Mouse (Mus musculus): Measurements from ENCODE around the gene Tbc1d12. TPM values are rescaled to one million over a fixed set of nuclear protein-coding genes. Genes with fewer than 3 reads are reported as not detected.

Gene Tbc1d12
- polyA plus RNA-seq, 1 experiment from 2014 or later, result 3.8 TPM

DNA sequence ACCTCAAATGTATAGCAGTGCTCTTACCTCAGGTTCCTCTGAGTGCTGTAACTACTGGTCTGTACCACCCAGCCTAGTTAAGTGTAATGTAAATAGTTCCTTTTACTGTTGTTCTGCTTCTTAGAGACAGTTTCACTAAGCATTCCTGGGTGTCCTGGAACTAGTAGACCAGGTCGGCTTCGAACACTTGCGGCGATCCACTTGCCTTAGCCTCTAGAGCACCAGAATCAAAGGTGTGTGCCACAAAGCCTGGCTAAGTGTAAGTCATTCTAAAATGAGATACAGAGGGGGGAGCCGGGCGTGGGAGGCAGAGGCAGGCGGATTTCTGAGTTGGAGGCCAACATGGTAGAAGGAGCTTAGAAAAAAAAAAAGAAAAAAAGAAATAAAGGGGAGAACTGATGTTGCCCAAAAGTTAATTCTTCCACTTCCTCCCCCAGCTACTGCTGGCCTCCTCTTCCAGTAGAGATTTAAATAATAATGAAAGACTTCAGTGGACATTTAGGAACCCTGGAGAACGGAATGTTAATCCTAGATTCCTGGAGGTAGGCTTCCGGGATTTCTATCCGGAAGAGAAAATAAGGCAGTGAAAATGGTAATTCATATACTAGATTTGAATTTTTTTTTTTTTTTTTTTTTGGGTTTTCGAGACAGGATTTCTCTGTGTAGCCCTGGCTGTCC, 92.2 kb downstream of the Tbc1d12 start:
- Histone ChIP-seq H3K9me3 (replicated peaks) (no peaks in the 10 kb centered on the region), H3K4me1 (peaks cover 22% of the 10 kb centered on the region), H3K4me2 (no peak overlapping the region), H3K27ac (no peak overlapping the region), H3K36me3 (ENCODE audit: poor library complexity, severe bottlenecking) (0 out of 2 replicates have a peak, but pooled peaks cover 1% of the 10 kb centered on the region), H3K4me3 (no peak overlapping the region), H3K9ac (no peak overlapping the region), H3K27me3 (no peaks in the 10 kb centered on the region)
- 90% methylated on average over 11 of the region's 11 CpGs for WGBS
- no peak for ATAC-seq

DNA sequence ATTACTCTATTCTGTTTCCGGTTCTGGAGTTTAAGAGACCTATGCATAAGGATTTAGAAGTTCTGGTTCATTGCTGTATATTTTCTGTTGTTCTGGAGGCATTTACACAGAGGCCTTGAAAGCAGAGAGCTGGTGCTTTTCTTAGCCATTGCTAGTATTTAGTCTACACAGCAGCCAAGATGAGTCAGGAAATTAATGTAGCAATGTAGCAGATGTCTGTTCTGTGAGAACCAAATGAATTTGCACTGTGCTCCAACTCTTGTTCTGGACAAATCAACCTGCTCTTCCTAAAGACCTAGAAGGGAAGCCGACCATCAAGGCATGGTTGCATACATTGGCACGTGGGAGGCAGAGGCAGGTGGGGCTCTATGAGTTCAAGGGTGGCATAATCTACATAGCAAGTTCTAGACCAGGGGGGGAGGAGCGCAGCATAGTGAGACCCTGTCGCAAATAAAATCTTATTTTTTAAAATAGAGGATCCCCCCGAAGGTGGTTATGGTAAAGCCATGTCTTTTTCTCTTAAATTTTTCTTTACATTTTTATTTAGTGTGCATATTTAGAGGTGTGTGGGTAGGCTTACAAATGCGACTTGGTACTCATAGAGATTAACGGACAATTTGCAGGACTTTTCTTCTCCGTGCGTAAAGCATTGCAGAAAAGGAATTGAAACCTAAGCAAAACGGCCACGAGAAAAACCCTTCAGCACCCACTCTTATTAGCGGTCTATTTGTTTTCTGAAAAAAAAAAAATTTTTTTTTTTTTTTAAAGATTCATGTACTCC, 93.3 kb downstream of the Tbc1d12 start:
- no peaks in the 10 kb centered on the region for H3K9me3 ChIP-seq (replicated peaks)
- peak overlapping the region; percentile 84 for H3K4me3 ChIP-seq
- H3K27ac ChIP-seq, result no peak overlapping the region
- H3K27me3 ChIP-seq, result no peaks in the 10 kb centered on the region
- H3K9ac ChIP-seq, result peak overlapping the region; percentile 90
- peaks cover 22% of the 10 kb centered on the region for H3K4me1 ChIP-seq
- peak overlapping the region; percentile 93 for H3K4me2 ChIP-seq
- WGBS, result 80% methylated on average over 13 of the region's 13 CpGs
- 0 out of 2 replicates have a peak, but pooled peaks cover 10% of the 10 kb centered on the region for H3K36me3 ChIP-seq (ENCODE audit: poor library complexity, severe bottlenecking)
- ATAC-seq, result no peak

DNA sequence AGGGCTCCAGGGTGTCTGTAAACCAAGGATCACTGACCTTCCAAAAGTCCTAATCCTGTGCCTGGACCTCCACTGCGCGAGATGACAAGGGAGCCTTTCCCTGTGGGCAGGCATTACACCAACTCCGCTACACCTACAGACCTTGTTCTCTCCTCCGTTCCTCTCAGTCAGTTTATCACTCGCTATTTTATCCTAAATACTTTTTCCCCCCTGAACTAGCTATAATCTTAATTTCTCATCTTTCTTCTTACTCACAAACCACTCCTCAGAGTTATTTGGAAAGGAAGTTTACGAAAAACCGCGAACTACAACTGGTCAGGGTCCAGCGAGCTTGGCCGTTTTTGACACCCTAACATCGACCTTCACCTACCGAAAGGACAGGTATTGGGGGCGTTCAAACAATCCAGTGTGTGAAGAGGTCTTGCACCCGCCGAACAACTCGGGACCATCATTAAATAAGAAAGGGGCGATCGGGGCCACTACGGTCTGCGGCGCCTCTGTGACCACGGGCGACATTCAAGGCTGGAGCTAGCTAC, 93.9 kb downstream of the Tbc1d12 start:
- Histone ChIP-seq H3K36me3 (ENCODE audit: poor library complexity, severe bottlenecking) (0 out of 2 replicates have a peak, but pooled peaks cover 13% of the 10 kb centered on the region), H3K9ac (peak overlapping the region; percentile 90), H3K9me3 (replicated peaks) (no peaks in the 10 kb centered on the region), H3K4me1 (peaks cover 22% of the 10 kb centered on the region), H3K27me3 (no peaks in the 10 kb centered on the region), H3K4me3 (peak overlapping the region; percentile 84), H3K4me2 (peak overlapping the region; percentile 93), H3K27ac (no peak overlapping the region)
- ATAC-seq, result peak; percentile 50
- WGBS, result 2% methylated on average over 23 of the region's 23 CpGs

DNA sequence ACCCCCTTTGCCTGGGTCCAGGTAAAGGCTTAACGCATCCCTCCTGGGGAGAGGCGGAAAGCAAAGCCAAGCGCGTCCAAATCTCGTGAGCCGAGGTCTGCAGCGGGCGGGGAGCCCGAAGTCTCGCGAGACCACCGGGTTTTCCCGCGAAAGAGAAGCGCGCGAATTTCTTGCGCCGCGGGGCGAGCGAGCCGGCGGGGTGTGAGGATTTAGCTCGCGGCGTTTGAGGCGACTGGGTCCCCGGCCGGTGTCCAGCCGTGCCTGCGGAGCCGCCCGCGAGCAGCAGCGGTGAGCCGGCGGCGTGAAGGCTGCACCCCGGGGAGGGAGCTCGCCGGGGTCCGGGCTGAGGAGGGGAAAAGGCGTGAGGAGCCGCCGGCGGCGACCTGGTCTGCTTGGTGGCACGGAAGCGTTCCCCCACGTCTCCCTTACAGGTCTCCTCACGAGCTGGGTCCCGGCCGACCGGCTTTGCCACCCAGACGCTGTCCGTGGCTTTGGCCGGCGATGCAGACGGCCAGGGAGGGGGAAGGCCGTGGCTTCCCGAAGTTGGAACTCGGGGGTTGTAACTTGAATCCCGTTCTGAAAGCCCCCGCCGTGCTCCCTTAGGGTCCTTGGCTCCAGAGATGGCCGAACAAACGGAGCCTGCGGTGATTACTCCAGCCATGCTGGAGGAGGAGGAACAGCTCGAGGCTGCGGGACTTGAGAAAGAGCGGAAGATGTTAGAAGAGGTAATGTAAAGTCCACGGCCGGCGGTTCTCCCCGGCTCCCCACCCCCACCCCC, 94.6 kb downstream of the Tbc1d12 start, which contains the start of gene Hells:
Hells (plus strand) TSS at position 128 of the 778 bp plus-strand sequence.
- Histone ChIP-seq H3K4me3 (peak within 1 kb of the TSS; percentile 84), H3K9me3 (replicated peaks) (no peaks in the 10 kb centered on the region), H3K27ac (peak within 1 kb of the TSS; percentile 69), H3K4me1 (peaks cover 22% of the 10 kb centered on the region), H3K4me2 (peak within 1 kb of the TSS; percentile 93), H3K9ac (peak within 1 kb of the TSS; percentile 90), H3K27me3 (no peaks in the 10 kb centered on the region), H3K36me3 (ENCODE audit: poor library complexity, severe bottlenecking) (peaks cover 18% of the 10 kb centered on the region; the same call in 1 of the 2 replicates)
- under 1% methylated on average over 75 of the region's 76 CpGs for WGBS
- ATAC-seq, result peak; percentile 93

DNA sequence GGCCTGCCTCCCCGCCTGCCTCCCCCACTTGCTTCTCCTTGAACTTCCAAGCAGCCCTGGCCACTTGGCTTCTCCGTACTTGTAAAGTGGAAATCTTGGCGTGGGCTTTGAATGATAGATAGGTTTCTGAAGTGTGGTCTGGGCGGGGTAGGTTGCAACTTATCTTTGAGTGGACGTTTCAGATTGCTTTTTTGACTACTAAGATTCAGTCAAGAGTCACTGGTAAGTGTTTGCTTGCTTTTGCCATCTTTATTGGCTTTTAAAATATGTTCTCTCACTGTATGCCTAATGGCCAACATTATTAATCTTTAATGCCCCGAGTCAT, 95.1 kb downstream of the Tbc1d12 start:
- Histone ChIP-seq H3K36me3 (ENCODE audit: poor library complexity, severe bottlenecking) (peaks cover 20% of the 10 kb centered on the region; the same call in 1 of the 2 replicates), H3K27me3 (no peaks in the 10 kb centered on the region), H3K4me2 (peak overlapping the region; percentile 93), H3K9ac (peak overlapping the region; percentile 90), H3K4me1 (peaks cover 22% of the 10 kb centered on the region), H3K4me3 (peak overlapping the region; percentile 84), H3K27ac (no peak overlapping the region), H3K9me3 (replicated peaks) (no peaks in the 10 kb centered on the region)
- no peak for ATAC-seq
- WGBS, result 2% methylated on average over 6 of the region's 6 CpGs

DNA sequence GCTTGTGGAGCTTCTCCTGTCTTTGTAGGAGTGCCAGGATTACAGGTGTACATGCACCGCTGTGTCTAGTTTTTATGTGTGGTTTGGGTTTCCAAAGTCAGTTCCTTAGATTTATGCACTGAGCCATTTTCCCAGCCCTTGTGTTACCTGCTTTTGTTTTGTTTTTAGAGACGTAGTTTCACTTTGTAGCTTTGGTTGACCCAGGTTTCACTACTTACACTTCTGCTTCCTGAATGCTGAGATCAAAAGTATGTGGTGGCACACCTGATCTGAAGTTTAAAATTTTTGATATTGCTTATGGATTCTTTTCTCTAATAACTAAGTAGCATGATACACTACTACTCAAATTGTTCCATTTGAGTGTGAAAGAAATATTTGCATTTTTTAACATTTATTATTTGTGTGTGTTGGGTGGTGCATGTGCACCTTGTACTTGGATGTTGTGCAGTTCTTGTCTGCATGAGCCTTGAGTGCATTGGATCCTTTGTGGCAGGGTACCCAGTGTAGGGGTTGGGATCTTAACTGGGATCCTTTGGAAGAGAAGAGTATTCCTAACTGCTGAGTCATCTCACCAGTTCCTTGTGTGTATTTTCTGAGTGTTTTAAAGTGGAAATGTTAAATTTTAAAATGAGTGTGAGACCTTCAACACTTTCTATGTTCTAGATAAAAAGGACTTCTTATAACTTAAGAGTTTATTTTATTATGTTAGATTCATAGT, 108.4 kb downstream of the Tbc1d12 start:
- no peak overlapping the region for H3K9ac ChIP-seq
- H3K9me3 ChIP-seq (replicated peaks), result no peaks in the 10 kb centered on the region
- no peak overlapping the region for H3K4me2 ChIP-seq
- peaks cover 52% of the 10 kb centered on the region for H3K36me3 ChIP-seq (ENCODE audit: poor library complexity, severe bottlenecking)
- H3K27ac ChIP-seq, result no peak overlapping the region
- H3K4me1 ChIP-seq, result no peaks in the 10 kb centered on the region
- 93% methylated on average over 2 of the region's 2 CpGs for WGBS
- H3K27me3 ChIP-seq, result no peaks in the 10 kb centered on the region
- H3K4me3 ChIP-seq, result no peak overlapping the region
- no peak for ATAC-seq

Other genes starting within 250 kb of the Tbc1d12 start
- 7.5 and 8.4 TPM in 2 replicates for gene Noc3l, start 17.3 kb upstream of the Tbc1d12 start, polyA plus RNA-seq (2015; fragmentation: Nextera tagmentation; extraction: Ambion mirVana)
- gene Hells, start 94.3 kb downstream of the Tbc1d12 start, polyA plus RNA-seq (2015; fragmentation: Nextera tagmentation; extraction: Ambion mirVana), result 51.5 and 54.6 TPM in 2 replicates
- gene Cyp2c55, start 170.4 kb downstream of the Tbc1d12 start, polyA plus RNA-seq (2015; fragmentation: Nextera tagmentation; extraction: Ambion mirVana), result not detected in 2 replicates
- not detected in 2 replicates for gene Cyp2c65, start 224.4 kb downstream of the Tbc1d12 start, polyA plus RNA-seq (2015; fragmentation: Nextera tagmentation; extraction: Ambion mirVana)